Mouse (Mus musculus) right cerebral cortex, postnatal 14 days (tissue): ENCODE results near the gene Tenm2.

Experiments
- DNase-seq: peaks from one replicate; pipeline ENCODE4 v3.0.0; 2022

Tenm2 gene

GRCm38 (mm10) chr11:36686253-36686652 is 549.5 kb downstream of the Tenm2 start:
- no peak for DNase-seq

GRCm38 (mm10) chr11:36679361-36679760 is 556.4 kb downstream of the Tenm2 start:
- DNase-seq, result no peak

GRCm38 (mm10) chr11:36678542-36678941 is 557.2 kb downstream of the Tenm2 start:
- DNase-seq, result no peak

GRCm38 (mm10) chr11:36678057-36678396 is 557.7 kb downstream of the Tenm2 start:
- DNase-seq, result no peak

GRCm38 (mm10) chr11:36677321-36678056 is 558.3 kb downstream of the Tenm2 start:
- DNase-seq, result peak; percentile 29

GRCm38 (mm10) chr11:36676446-36677284 is 559.1 kb downstream of the Tenm2 start:
- DNase-seq, result no peak

GRCm38 (mm10) chr11:36674902-36675422 is 560.8 kb downstream of the Tenm2 start:
- DNase-seq, result no peak

GRCm38 (mm10) chr11:36674141-36674540 is 561.6 kb downstream of the Tenm2 start:
- no peak for DNase-seq

- DNase-seq, result no peak
Measured at GRCm38 (mm10) chr11:36671196-36671595, 564.6 kb downstream of the Tenm2 start.

- no peak for DNase-seq
Measured at GRCm38 (mm10) chr11:36664026-36664425, 571.7 kb downstream of the Tenm2 start.

- no peak for DNase-seq
Measured at GRCm38 (mm10) chr11:36663571-36663970, 572.2 kb downstream of the Tenm2 start.

- DNase-seq, result no peak
Measured at GRCm38 (mm10) chr11:36653656-36654323, 582.0 kb downstream of the Tenm2 start.

- no peak for DNase-seq
Measured at GRCm38 (mm10) chr11:36647179-36647578, 588.6 kb downstream of the Tenm2 start.

GRCm38 (mm10) chr11:36635082-36635481 is 600.7 kb downstream of the Tenm2 start:
- no peak for DNase-seq

GRCm38 (mm10) chr11:36632201-36632600 is 603.6 kb downstream of the Tenm2 start:
- DNase-seq, result no peak

- no peak for DNase-seq
Measured at GRCm38 (mm10) chr11:36613807-36614206, 622.0 kb downstream of the Tenm2 start.

- DNase-seq, result no peak
Measured at GRCm38 (mm10) chr11:36604815-36605382, 630.9 kb downstream of the Tenm2 start.

GRCm38 (mm10) chr11:36604272-36604671 is 631.5 kb downstream of the Tenm2 start:
- DNase-seq, result no peak

- DNase-seq, result no peak
Measured at GRCm38 (mm10) chr11:36592471-36592870, 643.3 kb downstream of the Tenm2 start.

GRCm38 (mm10) chr11:36566146-36566545 is 669.6 kb downstream of the Tenm2 start:
- peak; percentile 31 for DNase-seq

GRCm38 (mm10) chr11:36562851-36563250 is 672.9 kb downstream of the Tenm2 start:
- no peak for DNase-seq

- no peak for DNase-seq
Measured at GRCm38 (mm10) chr11:36560785-36561548, 674.8 kb downstream of the Tenm2 start.
